Mouse (Mus musculus): ENCODE measurements around the gene Asgr1. TPM values are rescaled to one million over a fixed set of nuclear protein-coding genes. Genes with fewer than 3 reads are reported as not detected.

The Asgr1 gene
- total RNA-seq, 2 experiments from 2014 or later, result not detected

DNA sequence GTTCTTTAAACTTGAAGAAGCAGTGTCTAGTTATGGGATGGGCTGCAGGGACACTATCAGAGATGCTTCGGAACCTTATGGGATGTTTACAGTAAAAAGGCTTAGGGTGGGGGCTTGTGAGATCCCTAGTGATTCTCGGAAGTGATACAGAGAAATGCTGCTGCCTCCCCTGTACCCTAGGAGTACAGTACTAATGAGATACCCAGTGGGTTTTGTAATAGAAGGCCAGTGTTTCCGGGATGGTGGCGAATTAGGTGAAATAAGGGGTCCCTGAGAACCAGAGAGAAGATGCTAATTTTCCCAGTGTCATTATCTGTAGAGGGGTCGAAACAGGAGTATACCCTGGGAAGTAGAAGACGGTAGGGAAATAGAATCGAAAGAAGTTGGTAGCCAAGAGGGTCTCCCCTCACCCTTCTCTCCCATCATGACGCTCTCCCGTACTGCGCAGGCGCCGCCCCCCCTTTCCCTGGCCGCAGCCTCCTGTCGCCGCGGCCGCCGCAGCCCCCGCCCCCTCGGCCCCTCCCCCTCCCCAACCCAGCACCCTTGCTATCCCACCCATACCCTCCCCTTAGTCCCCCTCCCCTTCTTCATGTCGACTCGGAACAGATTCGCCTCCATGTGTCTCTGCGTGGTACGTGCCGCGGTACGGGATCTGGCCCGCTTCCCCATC is 30.3 kb upstream of the Asgr1 start:
- DNase-seq, result no peak
- intact Hi-C loops (cut with DNase I), result no loop called here

DNA sequence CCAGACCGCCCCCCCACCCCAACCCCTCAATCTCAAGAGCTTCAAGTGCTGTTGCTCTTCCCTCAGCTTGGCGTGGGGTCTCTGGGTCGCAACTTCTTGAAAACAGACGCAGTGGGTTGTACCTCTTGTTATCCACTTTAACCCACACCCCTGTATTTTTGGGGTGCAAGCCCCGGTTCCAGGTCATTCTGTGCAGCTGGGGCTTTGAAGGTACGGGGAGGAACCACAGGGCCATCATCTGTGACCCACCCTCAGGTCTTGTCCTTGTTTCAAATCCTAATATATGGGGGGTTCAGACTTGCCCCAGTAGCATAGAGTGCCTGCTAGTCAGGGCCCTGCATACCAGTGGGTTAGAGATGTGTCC is 29.8 kb upstream of the Asgr1 start:
- intact Hi-C loops (cut with DNase I), result no loop called here
- no peak for DNase-seq

DNA sequence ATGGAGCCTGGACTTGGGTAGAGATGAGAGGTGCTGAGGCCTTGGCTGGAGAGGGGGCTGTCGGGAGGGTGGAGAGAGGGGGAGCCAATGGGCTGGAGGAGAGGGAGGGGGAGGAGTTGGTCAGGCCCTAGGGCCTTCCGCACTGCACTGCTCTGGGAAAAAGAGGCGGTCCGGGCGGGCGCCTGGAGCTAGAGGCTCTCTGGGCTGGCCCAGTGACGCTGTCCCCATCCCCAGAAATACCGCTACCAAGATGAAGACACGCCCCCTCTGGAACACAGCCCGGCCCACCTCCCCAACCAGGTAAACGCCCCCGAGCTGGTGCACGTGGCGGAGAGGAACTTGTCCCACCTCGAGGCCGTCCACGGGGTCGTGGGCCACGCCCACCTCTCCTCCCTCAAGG is 27.2 kb upstream of the Asgr1 start:
- peak; percentile 48 to 50 for DNase-seq
- intact Hi-C loops (cut with DNase I), result no loop called here

DNA sequence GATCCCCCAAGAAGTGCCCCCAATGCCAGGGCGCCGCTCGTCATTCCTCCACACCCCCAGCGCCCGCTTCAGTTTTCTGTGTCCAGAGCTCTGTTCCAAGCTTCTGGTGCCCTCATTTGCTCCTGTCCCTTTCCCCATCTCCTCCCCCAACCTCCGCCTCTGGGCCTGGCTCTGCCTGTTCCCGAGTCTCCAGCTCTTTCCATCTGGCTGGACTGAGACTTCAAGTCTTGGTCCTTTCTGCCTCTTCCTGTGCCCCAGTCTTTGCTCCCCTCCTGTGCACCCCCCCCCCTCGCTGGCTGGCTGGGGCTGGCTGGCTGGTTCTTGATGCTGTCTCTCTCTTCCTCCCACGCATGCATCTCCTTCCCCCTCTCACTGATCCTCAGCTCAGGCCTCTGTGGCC is 26.5 kb upstream of the Asgr1 start:
- DNase-seq, result no peak
- intact Hi-C loops (cut with DNase I), result no loop called here

DNA sequence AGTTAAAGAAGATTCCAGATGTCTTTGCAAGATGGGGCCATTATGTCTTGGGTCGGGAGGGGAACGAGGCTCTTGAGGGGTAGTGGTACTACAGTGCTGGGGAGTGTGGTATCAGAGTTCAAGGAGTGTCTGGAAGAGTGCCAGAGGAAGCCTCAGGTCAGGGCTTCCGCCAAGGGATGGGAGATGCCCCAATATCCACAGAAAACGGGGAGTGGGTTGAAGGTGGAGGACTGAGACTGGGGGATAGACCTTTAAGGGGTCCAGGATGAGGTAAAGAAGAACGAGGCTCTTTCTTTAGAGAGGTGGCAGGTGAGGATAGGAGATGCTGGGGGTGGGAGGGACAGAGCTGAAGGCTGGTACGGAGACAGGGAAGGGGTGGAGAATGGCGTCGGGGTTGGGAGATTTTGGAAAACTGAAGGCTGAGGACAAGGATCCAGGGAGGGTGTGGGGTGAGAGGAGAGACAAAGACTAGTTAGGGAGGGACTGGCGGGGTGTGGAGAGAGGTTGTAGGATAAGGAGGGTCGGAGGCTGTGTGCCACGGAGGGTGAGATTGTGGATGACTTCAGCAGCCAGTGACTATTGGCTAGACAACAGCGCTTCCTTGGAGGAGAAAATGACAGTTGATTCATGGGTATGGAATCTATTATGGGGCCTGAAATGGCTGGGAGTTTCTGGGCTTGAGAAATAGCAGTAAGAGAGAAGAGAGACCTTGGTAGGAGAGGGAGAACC is 25.3 kb upstream of the Asgr1 start:
- DNase-seq, result no peak
- intact Hi-C loops (cut with DNase I), result no loop called here

DNA sequence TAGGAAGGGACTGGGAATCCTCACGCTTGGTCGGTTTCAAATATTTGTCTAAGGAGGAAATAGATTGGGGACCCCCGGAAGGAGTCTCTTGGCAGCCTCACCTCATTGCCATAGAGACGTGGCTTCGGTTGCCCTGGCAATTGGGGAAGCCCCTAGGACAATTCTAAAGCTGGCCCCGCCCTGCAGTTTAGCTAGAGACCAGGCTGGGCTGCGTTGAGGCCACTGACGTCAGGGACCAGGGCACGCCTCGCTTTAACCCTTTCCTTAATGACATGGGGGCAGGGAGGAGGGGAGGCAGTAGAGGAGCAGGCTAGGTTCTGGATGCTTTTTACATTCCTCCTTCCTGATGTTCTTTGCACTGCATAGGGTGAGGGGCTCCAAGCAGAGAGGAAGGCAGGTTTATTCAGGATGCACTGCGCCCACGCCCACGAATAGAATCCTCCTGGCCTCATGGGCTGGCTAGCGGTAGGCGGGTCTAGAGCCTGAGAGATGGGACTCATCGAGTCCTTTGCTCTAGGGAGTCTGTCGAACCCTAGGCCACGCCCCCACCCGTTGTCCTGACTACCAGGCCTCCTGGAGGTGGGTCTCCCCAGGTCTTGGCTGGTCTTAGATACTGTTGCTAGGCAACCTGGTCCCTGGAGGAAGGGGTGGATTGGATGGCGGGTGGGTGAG is 24.6 kb upstream of the Asgr1 start:
- intact Hi-C loops (cut with DNase I), result no loop called here

DNA sequence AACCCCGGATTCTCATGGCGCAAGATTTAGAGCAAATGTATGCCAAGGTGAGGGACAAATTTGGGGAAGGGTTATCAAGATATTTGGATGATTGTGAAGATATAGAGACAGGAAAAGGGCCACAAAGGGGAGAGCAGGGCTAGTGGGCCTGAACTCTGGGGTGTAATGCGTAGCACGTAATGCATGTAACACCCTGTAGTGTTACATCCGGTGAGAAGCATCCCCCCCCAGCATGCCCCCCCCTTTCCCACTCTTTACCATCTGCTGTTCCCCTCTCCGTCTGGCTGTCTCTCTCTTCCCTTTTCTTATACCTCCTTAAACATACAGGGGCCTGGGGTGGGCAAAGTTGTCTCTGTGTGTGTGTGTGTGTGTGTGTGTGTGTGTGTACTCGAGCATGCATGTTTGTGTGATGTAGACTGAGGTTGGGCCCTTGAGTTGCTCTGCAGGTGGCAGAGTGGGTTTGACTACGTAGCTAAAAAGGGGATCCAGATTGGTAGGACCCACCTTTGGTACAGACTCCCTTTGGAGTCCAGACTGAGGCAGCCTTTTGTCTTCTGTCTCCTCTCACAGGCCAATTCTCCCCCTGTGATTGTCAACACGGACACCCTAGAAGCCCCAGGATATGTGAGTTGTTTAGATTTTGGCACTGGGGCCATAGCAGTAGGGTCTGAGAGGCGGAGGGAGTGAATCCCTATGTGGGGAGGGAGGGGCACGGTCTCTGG is 23.9 kb upstream of the Asgr1 start:
- no peak for DNase-seq
- intact Hi-C loops (cut with DNase I), result no loop called here

More for the DNA sequence above, 24.6 kb upstream of the Asgr1 start:
- peak; percentile 71 for DNase-seq

DNA sequence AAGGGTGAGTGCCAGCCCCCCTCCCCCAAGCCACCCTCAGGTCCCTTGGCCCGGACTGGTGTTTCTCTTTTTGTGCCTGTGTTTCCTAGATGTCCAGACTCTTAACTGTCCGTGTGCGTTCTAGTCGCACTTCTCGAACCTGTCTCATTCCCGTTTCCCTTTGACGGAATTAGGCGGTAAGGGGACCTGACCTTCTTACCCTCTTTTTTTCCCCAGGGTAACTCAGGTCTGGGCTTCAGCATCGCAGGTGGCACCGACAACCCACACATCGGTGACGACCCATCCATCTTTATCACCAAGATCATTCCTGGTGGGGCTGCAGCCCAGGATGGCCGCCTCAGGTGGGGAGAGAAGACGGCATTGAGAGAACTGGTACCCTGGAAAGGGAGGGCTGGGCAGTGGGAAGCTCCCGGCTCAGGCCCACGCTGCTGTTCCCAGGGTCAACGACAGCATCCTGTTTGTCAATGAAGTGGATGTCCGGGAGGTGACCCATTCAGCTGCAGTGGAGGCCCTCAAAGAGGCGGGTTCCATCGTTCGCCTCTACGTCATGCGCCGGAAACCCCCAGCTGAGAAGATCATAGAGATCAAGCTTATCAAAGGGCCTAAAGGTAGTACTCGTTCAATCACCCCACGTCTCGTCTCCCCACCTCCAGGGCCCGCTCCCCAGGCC is 23.1 kb upstream of the Asgr1 start:
- intact Hi-C loops (cut with DNase I), result no loop called here
- no peak for DNase-seq

DNA sequence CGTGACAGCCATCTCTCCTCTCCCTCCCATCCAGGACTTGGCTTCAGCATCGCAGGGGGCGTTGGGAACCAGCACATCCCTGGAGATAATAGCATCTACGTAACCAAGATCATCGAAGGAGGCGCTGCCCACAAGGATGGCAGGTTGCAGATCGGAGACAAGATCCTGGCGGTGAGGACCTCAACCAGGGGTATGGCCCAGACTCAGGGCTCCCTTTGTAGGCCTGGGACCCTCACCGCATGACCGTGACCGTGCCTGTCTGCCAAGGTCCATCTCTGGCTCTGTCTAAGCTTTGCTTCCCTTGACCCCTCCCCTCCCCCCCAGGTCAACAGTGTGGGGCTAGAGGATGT is 22.6 kb upstream of the Asgr1 start:
- DNase-seq, result no peak
- intact Hi-C loops (cut with DNase I), result no loop called here

DNA sequence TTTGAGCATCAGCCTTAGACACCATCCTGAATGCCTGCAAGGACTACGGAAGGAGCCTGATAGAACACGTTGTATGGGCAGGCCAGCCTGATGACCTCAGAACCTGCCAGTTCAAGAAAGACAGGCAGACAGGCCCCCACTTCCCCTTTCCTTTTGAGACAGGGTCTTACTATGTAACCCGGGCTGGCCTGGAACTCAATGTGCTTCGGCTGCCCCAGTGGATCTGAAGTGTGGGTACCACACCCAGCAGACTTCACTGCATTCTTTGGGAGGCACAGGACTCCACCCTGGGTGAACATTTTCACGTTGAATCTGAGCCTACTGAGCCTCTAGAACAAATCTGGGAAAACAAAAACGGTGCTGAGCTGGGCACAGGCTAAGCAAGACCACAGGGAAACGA is 15.7 kb upstream of the Asgr1 start:
- intact Hi-C loops (cut with DNase I), result no loop called here
- no peak for DNase-seq

DNA sequence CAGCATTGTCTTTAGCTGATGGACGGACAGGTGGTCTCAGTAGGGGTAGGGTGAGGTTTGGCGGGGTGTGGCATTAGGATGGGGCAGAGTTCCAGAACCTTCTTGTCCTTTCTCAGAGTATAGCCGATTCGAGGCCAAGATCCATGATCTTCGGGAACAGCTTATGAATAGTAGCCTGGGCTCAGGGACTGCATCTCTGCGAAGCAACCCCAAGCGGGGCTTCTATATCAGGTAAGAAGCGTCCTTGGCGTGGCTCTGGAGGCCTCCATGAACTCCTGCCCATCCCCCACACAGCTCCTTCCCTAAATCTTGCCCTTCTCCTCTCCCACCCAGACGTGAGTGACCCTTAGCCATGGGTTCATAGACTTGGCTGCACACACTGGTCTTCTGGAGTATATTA is 14.3 kb upstream of the Asgr1 start:
- no peak for DNase-seq
- intact Hi-C loops (cut with DNase I), result no loop called here

DNA sequence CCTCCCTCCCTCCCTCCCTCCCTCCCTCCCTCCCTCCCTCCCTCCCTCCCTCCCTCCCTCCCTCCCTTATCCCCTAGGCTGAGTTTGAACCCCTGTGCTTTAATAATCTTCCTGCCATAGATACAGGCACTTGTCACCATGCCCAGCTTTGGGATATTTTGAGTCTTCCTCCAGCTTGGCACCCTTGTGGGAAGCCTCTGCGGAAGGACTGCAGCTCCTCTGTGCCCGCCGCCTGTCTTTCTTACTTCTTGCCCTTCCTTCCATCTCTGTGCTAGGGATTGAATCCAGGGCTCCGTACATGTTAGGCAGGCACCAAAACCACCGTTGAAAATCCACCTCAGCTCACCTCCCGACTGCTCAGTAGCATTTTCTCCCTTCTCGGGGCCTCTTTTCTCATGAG is 13.7 kb upstream of the Asgr1 start:
- intact Hi-C loops (cut with DNase I), result no loop called here
- no peak for DNase-seq

DNA sequence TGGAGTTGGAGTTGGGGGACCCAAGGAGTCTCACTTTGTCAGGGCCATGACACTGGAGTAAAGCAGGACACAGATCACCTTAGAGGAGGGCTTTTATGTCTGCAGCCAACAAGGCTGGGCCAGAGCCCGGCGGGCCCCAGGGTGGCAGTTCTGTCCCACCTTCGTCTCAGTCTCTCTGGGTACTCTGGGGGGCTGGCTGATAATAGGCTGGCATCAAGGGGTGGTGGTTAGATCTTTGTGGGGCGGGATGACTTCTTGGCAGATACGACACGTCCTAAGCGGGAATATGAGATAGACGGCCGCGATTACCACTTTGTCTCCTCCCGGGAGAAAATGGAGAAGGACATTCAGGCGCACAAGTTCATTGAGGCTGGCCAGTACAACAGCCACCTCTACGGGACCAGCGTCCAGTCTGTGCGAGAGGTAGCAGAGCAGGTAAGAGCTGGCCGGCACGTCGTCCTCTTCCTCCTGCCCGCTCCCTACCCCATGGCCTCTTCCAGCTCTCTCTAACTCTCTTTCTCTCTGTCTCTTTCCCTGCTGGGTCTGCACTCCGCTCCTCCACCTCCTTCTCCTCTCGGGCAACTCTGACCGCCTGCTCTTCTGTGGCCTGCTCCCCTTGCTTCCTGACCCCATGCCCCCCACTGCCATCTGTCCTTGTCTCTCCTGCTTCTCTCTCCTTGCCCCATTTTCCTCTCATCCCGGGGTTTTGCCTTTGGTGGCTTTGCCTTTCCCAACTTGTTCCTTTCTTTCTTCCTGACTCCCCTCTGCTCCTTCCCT is 11.4 kb upstream of the Asgr1 start:
- intact Hi-C loops (cut with DNase I), result no loop called here
- DNase-seq, result no peak

DNA sequence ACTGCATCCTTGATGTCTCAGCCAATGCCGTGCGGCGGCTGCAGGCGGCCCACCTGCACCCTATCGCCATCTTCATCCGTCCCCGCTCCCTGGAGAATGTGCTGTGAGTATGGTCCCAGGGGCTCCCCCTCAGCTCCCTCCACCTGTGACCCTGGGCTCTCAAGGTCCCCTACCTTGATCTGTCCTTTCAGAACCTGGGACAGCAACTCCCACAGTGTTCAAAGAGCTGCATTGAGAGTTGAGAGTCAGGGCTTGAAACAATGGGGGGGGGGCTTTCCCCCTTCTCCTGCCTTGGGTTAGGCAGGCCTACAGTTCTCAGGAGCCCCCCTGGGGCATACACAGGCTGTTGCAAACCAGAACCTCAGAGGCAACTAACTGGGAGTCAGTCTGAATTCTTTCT is 10.2 kb upstream of the Asgr1 start:
- DNase-seq, result no peak
- intact Hi-C loops (cut with DNase I), result no loop called here

DNA sequence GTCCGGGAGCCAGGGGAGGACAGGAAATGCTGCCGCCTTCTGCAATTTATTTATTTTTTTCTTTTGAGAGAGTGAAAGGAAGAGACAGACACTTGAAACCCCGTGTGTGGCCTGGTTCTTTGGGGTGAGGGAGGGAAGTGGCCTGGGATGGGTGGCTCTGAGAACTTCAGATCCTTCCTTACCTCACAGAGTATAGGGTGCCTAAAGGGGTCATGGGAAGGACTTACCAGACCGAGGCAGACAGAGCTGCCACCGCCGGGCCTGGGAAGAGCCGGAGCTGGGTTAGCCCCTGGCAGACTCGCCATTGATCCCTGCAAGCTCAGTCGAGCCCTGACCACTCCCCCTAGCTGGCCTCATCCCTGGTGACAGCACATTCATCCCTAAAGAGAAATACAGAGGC is 8.4 kb upstream of the Asgr1 start:
- intact Hi-C loops (cut with DNase I), result no loop called here
- DNase-seq, result no peak

DNA sequence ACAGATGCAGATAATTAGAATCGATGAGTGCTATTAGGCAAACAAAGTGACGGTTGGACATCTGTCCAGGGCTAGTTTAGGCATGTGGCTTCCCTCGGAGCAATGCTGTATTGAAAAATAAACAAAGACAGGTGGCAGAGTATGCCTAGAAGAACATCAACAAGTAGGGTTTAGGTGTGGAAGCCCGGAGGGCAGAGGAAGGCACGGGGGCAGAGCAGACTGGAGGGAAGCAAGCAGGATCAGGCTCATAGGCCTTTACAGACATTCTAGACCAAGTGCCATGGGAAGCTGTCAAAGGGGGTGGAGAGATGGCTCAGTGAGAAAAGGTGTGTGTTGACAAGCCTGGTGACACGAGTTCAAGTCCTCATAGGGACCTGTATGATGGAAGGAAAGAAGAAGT is 4.5 kb upstream of the Asgr1 start:
- DNase-seq, result no peak
- intact Hi-C loops (cut with DNase I), result no loop called here

DNA sequence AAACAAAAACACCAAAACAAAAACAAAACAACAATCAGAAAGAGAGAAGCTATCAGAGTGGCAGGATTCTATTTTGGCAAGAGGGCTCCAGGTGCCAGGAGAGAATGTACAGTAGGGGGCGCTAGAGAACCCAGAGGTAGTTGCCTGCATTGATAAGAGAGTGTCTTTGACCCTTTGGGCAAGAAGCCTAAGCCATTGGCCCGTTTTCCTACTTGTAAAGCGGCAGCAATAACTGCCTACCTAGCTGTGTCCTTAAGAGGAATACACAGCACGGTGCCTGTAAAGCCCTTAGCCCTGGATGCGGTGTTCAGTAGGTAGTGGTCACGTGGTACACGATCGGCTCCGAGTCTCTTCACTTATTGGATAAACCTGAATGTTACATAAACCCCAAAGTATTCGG is 4.1 kb upstream of the Asgr1 start:
- no peak for DNase-seq
- intact Hi-C loops (cut with DNase I), result no loop called here

DNA sequence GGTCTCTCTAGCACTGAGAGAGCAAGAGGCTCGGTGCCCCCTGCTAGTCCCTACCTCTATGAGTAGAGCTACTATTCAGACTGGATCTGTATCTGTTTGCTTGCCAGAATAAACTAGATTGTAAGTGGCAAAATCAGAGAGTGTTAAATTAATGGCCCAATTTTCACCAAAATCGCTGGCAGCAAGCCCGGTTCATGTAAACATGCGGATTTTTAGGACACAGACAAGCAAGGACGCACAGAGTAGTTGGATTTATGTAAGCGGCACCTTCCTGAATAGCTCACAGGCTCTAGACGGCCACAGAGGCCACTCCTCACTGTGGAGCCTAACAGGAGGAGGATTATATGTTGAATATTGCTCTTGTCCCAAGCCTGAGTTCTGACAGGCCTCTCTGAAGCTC is 729 bp upstream of the Asgr1 start:
- no peak for DNase-seq
- intact Hi-C loops (cut with DNase I), result no loop called here

DNA sequence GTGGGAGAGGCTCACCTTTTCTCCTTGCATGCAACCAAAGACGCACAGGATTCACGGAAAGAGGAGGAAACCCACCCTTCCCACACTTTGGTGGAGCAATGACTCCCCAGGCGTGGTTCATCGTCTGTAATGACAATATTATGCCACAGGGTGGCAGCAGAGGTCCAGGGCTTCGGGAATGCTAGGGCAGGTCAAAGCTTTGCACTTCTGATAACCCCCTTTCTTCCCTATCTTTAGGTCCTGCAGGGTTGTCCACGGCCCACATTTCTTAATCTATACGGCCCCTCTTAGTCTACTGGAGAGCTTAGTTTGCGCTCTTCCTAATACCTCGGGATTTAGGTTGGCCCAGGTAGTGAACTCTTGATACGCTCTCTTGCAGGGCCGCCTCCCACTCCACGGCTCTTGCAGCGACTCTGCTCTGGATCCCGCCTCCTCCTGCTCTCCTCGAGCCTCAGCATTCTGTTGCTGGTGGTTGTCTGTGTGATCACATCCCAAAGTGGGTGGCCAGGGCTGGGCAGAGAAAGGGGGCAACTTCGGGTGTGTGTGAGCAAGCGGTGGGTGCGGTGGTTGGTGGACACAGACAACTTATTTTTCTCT is 1.8 kb downstream of the Asgr1 start:
- DNase-seq, result peak; percentile 78 to 80
- intact Hi-C loops (cut with DNase I), result loop anchor here (1.0 kb wide), 1 partner anchor 147 kb away; no protein-coding TSS in a partner anchor

DNA sequence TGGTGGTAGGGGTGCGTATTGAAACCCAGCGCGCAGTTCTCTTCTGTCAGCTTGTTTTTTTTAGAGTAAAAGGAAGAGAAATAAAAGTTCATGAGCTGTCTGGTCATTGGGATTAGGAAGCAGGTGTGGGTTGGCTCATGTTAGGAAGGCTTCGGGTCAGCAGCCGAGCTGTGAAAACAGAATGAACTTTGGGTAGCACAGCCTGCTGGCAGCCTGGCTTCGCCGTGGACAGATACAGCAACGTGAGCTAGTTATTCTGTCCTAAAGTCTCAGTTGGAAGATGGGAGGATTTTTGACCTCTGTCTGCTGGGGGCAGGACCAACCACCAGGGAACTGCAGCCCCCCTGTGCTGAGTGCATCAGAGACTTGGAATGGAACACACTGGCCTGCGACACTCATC is 3.9 kb downstream of the Asgr1 start:
- intact Hi-C loops (cut with DNase I), result no loop called here
- no peak for DNase-seq

Measured in heart, postnatal 36 days (tissue).